8 mouse cellular contexts compared by ENCODE assay signal in genomic region chr5:52367866-52368840, GRCm38 (mm10). TPM values are rescaled to one million over a fixed set of nuclear protein-coding genes. Genes with fewer than 3 reads are reported as not detected.
DNase-seq lines count a peak whose midpoint lies in the region; ATAC-seq lines count a peak whose summit lies in the region.

No protein-coding gene starts in this region.

- H3K4me2 ChIP-seq in hindbrain, embryonic 16.5 days (ENCODE audit: low read length) = peak overlapping the region; percentile 51
- no peak overlapping the region for H3K4me2 ChIP-seq in liver, embryonic 12.5 days

- H3K9me3 ChIP-seq in forebrain, embryonic 10.5 days = peaks cover 4% of the 10 kb centered on the region; the same call in 1 of the 2 replicates
- no peaks in the 10 kb centered on the region for H3K9me3 ChIP-seq in hindbrain, embryonic 16.5 days (ENCODE audit: control insufficient read depth, low read length)
- no peaks in the 10 kb centered on the region for H3K9me3 ChIP-seq in liver, embryonic 12.5 days (replicated peaks)

- peaks cover 24% of the 10 kb centered on the region for H3K27me3 ChIP-seq in forebrain, embryonic 10.5 days (ENCODE audit: poor library complexity, severe bottlenecking)
- H3K27me3 ChIP-seq in hindbrain, embryonic 16.5 days (replicated peaks; ENCODE audit: control insufficient read depth, insufficient read depth, low read length) = no peaks in the 10 kb centered on the region
- peaks cover 22% of the 10 kb centered on the region for H3K27me3 ChIP-seq in liver, embryonic 12.5 days (replicated peaks)

- peak overlapping the region; percentile 79 for H3K27ac ChIP-seq in forebrain, embryonic 10.5 days
- H3K27ac ChIP-seq in hindbrain, embryonic 16.5 days (ENCODE audit: low read depth, low read length) = no peak overlapping the region
- H3K27ac ChIP-seq in liver, embryonic 12.5 days = no peak overlapping the region

- peak overlapping the region; percentile 35 for H3K4me3 ChIP-seq in forebrain, embryonic 10.5 days
- H3K4me3 ChIP-seq in hindbrain, embryonic 16.5 days (ENCODE audit: low read length) = peak overlapping the region; percentile 14; the same call in 1 of the 2 replicates
- no peak overlapping the region for H3K4me3 ChIP-seq in liver, embryonic 12.5 days

- DNase-seq in right cerebral cortex, postnatal 14 days = peak; percentile 18
- DNase-seq in right cerebral cortex, adult 18-20 months = no peak
- peak; percentile 16 for DNase-seq in forebrain, embryonic 10.5 days (ENCODE audit: extremely low spot score, low spot score)
- peak; percentile 27 for DNase-seq in retina, postnatal 1 day
- DNase-seq in testis, postnatal 10 days (ENCODE audit: low spot score) = no peak
- no peak for DNase-seq in urinary bladder, adult 2 months (ENCODE audit: low spot score)

- WGBS in forebrain, embryonic 10.5 days = 49% methylated on average over 63 of the region's 63 CpGs
- WGBS in hindbrain, embryonic 16.5 days = 50% methylated on average over 59 of the region's 63 CpGs
- WGBS in liver, embryonic 12.5 days (ENCODE audit: insufficient replicate concordance) = 30% methylated on average over 63 of the region's 63 CpGs

- peak overlapping the region; percentile 51 for H3K9ac ChIP-seq in hindbrain, embryonic 16.5 days (ENCODE audit: low read depth, low read length)
- H3K9ac ChIP-seq in liver, embryonic 12.5 days = no peak overlapping the region

- ATAC-seq in hindbrain, embryonic 16.5 days = peak; percentile 34; the same call in 1 of the 2 replicates
- no peak for ATAC-seq in liver, embryonic 12.5 days

- H3K36me3 ChIP-seq in forebrain, embryonic 10.5 days (replicated peaks) = no peaks in the 10 kb centered on the region
- H3K36me3 ChIP-seq in hindbrain, embryonic 16.5 days (ENCODE audit: control insufficient read depth, insufficient read depth, low read length) = no peaks in the 10 kb centered on the region
- H3K36me3 ChIP-seq in liver, embryonic 12.5 days = no peaks in the 10 kb centered on the region

- H3K4me1 ChIP-seq in forebrain, embryonic 10.5 days = peaks cover 17% of the 10 kb centered on the region
- H3K4me1 ChIP-seq in hindbrain, embryonic 16.5 days (ENCODE audit: control insufficient read depth, insufficient read depth, low read depth, low read length) = peaks cover 10% of the 10 kb centered on the region
- no peaks in the 10 kb centered on the region for H3K4me1 ChIP-seq in liver, embryonic 12.5 days

RNA-seq across cellular contexts. Expression of gene Sod3, which starts 4.6 kb away (rescaled TPM):
- 0.56 and 0.74 TPM in 2 replicates for polyA plus RNA-seq in forebrain, embryonic 10.5 days (2016; fragmentation: Nextera tagmentation; extraction: Ambion mirVana)
- polyA plus RNA-seq in hindbrain, embryonic 16.5 days (2015; fragmentation: Nextera tagmentation; extraction: Ambion mirVana) = 4.3 and 5.6 TPM in 2 replicates
- polyA plus RNA-seq in urinary bladder, adult 2 months (2012; rRNA removed) = 23.7 and 27.2 TPM in 2 replicates
- 1.9 and 2.0 TPM in 2 replicates for polyA plus RNA-seq in liver, embryonic 12.5 days (2016; fragmentation: Nextera tagmentation; extraction: Ambion mirVana)

Comparison
In these comparisons a context has a peak if more than half of its experiments do, and no peak if none do; other contexts are left out.
1. DNase-seq: peak in right cerebral cortex, postnatal 14 days (single experiment), forebrain, embryonic 10.5 days (single experiment) and retina, postnatal 1 day (single experiment); none in right cerebral cortex, adult 18-20 months (single experiment), testis, postnatal 10 days (single experiment) and urinary bladder, adult 2 months (single experiment).